ENCODE assay signal across 12 mouse cellular contexts in genomic region chr3:121282998-121283397, GRCm38 (mm10). TPM values are rescaled to one million over a fixed set of nuclear protein-coding genes. Genes with fewer than 3 reads are reported as not detected.
DNase-seq lines count a peak whose midpoint lies in the region; ATAC-seq lines count a peak whose summit lies in the region.
"Had no signal": no experiment of that assay in that cellular context is flagged by ENCODE, and none has a peak within 500 bp of the region (broad histone marks: within the 10 kb centered on the region; RNA-seq: fewer than 3 reads in every experiment).

Tmem56 (minus strand) TSS chr3:121283098.

- 75% methylated on average over 4 of the region's 4 CpGs for WGBS in liver, embryonic 16.5 days (ENCODE audit: insufficient replicate concordance)
- WGBS in kidney, embryonic 15.5 days: 87% methylated on average over 4 of the region's 4 CpGs

- H3K36me3 ChIP-seq in liver, embryonic 16.5 days (ENCODE audit: control insufficient read depth, insufficient read depth): no peaks in the 10 kb centered on the region
- H3K36me3 ChIP-seq in kidney, embryonic 15.5 days: no peaks in the 10 kb centered on the region

- no peak for ATAC-seq in common myeloid progenitor, adult 5-6 weeks (replicated peaks; ENCODE audit: low read depth, poor library complexity, severe bottlenecking)
- ATAC-seq in liver, embryonic 16.5 days (ENCODE audit: low read depth): no peak
- no peak for ATAC-seq in kidney, embryonic 15.5 days (replicated peaks; ENCODE audit: low FRiP score)
- ATAC-seq: hindbrain, embryonic 16.5 days had no signal

- H3K4me2 ChIP-seq in liver, embryonic 16.5 days (ENCODE audit: low read depth, low read length): no peak within 1 kb of the TSS
- no peak within 1 kb of the TSS for H3K4me2 ChIP-seq in kidney, embryonic 15.5 days

- H3K9me3 ChIP-seq in liver, embryonic 16.5 days (replicated peaks; ENCODE audit: control insufficient read depth, low read length): no peaks in the 10 kb centered on the region
- H3K9me3 ChIP-seq in kidney, embryonic 15.5 days (replicated peaks): no peaks in the 10 kb centered on the region

- no peaks in the 10 kb centered on the region for H3K27me3 ChIP-seq in liver, embryonic 16.5 days (ENCODE audit: control insufficient read depth, insufficient read depth, low read depth, low read length)
- H3K27me3 ChIP-seq in kidney, embryonic 15.5 days: no peaks in the 10 kb centered on the region

- H3K27ac ChIP-seq in liver, embryonic 16.5 days (ENCODE audit: low read length): no peak within 1 kb of the TSS
- H3K27ac ChIP-seq in kidney, embryonic 15.5 days: no peak within 1 kb of the TSS
- H3K27ac ChIP-seq: kidney, postnatal 0 days had no signal

- no peak for DNase-seq in left cerebral cortex, adult 18-20 months (ENCODE audit: low spot score in 2 of 2)
- DNase-seq in left cerebral cortex, adult 11 months (ENCODE audit: low spot score): no peak
- DNase-seq in left cerebral cortex, adult 8-10 months (ENCODE audit: low spot score in 2 of 2): no peak
- DNase-seq in embryo, embryonic 10.5 days (ENCODE audit: low spot score): no peak
- DNase-seq: embryo, embryonic 11 days; lung, adult 18-20 months; spleen, adult 18-20 months had no signal

- no peak within 1 kb of the TSS for H3K9ac ChIP-seq in liver, embryonic 16.5 days (ENCODE audit: low read depth, low read length)
- no peak within 1 kb of the TSS for H3K9ac ChIP-seq in kidney, embryonic 15.5 days

- peaks cover 7% of the 10 kb centered on the region; the same call in 1 of the 2 replicates for H3K4me1 ChIP-seq in liver, embryonic 16.5 days (ENCODE audit: control insufficient read depth, low read depth, low read length)
- H3K4me1 ChIP-seq in kidney, embryonic 15.5 days: no peaks in the 10 kb centered on the region

- H3K4me3 ChIP-seq in liver, embryonic 16.5 days (ENCODE audit: low read depth, low read length): no peak within 1 kb of the TSS
- H3K4me3 ChIP-seq in kidney, embryonic 15.5 days (replicated peaks): no peak within 1 kb of the TSS

RNA-seq across cellular contexts. Expression of gene Tmem56, which starts in this region (rescaled TPM):
- total RNA-seq in left cerebral cortex, adult 18-20 months (2021): 10 to 100 TPM; 48.2 to 48.6 TPM
- 14.7 and 15.3 TPM in 2 replicates for total RNA-seq in common myeloid progenitor, adult 5-6 weeks (2017)
- total RNA-seq in left cerebral cortex, adult 8-10 months (2022): 10 to 100 TPM; 35.0 to 49.8 (median 43.9) TPM
- polyA plus RNA-seq in liver, embryonic 16.5 days (2015; fragmentation: Nextera tagmentation; extraction: Ambion mirVana): 12.8 and 15.2 TPM in 2 replicates
- 1.6 and 1.7 TPM in 2 replicates for polyA plus RNA-seq in kidney, embryonic 15.5 days (2015; fragmentation: Nextera tagmentation; extraction: Ambion mirVana)
